Mouse (Mus musculus) v-Abl transformed pro-B cells (cell line): ENCODE data around the gene Rbm7.

ENCODE experiments used
- in situ Hi-C, 2 experiments: fragments of 400-800 bp; cut with MboI; formaldehyde crosslinking; loops; one replicate each; pipeline ENCODE4 v1.15.1; 2025; ENCODE audit not compliant: unreplicated experiment in 2 of 2

Gene Rbm7

DNA sequence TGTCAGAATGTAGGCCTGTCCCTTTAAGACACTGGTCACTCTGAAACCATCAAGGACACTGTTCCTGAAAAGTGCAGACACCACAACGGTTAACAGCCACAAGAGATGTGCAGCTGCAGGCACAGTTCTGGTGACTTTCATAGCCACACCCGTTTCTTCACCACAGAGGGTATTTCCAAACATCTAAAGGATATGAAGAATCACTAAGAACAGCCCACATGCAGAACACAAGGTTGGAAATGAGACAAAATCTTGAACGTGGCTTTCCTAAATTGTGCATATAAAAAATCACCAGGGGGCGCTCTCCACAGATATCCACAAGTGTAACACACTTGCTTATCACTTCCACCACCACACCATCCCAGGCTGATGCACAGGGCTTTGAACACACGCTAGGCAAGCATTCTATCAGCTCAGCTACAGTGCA, 47.3 kb downstream of the Rbm7 start:
- in situ Hi-C loops: loop anchor here in 1 of 2 experiments (10.0 kb wide), 1 partner anchor 167 kb away; no protein-coding TSS in a partner anchor

GRCm38 (mm10) chr9:48444821-48445220, 50.3 kb downstream of the Rbm7 start:
- in situ Hi-C loops: loop anchor here in 1 of 2 experiments (10.0 kb wide), 1 partner anchor 170 kb away; no protein-coding TSS in a partner anchor

DNA sequence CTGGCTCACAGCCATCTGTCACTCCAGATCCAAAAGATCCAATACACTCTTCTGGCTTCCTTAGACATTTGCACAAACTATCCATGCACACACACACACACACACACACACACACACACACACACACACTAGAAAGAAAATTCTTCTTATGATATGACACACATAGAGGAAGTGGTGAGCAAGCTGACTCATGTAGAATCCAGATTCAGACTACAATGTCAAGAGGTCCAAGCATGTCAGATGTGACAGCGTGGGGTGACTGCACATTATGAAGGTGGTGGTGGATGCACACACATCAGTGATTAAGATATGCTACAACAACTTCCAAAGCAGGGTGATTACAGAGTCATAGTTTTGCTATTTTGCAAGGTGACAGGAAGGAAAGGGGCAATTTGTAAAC, 51.2 kb downstream of the Rbm7 start:
- in situ Hi-C loops: loop anchor here in 1 of 2 experiments (10.0 kb wide), 1 partner anchor 171 kb away; no protein-coding TSS in a partner anchor
